Mouse (Mus musculus) ES-Bruce4 (cell line): ENCODE results near the gene Hmgcll1.

Source experiments
- CTCF ChIP-seq: IDR thresholded peaks from one replicate; pipeline ENCODE4 v1.8.1; 2011; ENCODE audit warnings: low read depth, low read length
- EP300 ChIP-seq: IDR thresholded peaks from 2 replicates; pipeline ENCODE4 v1.6.1; 2011; ENCODE audit warnings: low read depth, low read length; ENCODE audit not compliant: insufficient read depth
- POLR2A ChIP-seq: IDR thresholded peaks from one replicate; pipeline ENCODE4 v1.8.1; 2011; ENCODE audit warnings: low read length; ENCODE audit not compliant: insufficient read depth

GRCm38 (mm10) chr9:76134042-76134441, 119.4 kb downstream of the Hmgcll1 start:
- no peak for TF ChIP-seq CTCF
- TF ChIP-seq EP300: no peak
- TF ChIP-seq POLR2A: no peak
